Mouse (Mus musculus): ENCODE data around the gene Srp68.
"Not testable (repeated sequence)": the region's sequence is repeated elsewhere in the genome, so short reads cannot be mapped to it uniquely, and the experiment has no call there.

Srp68 gene

DNA sequence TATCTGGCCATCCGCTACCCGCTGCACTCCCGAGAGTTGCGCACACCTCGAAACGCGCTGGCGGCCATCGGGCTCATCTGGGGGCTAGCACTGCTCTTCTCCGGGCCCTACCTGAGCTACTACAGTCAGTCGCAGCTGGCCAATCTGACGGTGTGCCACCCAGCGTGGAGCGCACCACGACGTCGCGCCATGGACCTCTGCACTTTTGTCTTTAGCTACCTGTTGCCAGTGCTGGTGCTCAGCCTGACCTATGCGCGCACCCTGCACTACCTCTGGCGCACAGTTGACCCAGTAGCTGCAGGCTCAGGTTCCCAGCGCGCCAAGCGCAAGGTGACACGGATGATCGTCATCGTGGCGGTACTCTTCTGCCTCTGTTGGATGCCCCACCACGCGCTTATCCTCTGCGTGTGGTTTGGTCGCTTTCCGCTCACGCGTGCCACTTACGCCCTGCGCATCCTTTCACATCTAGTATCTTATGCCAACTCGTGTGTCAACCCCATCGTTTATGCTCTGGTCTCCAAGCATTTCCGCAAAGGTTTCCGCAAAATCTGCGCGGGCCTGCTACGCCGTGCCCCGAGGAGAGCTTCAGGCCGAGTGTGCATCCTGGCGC is 9.0 kb upstream of the Srp68 start:
- no peak for DNase-seq (ENCODE audit: low read depth, low spot score)

DNA sequence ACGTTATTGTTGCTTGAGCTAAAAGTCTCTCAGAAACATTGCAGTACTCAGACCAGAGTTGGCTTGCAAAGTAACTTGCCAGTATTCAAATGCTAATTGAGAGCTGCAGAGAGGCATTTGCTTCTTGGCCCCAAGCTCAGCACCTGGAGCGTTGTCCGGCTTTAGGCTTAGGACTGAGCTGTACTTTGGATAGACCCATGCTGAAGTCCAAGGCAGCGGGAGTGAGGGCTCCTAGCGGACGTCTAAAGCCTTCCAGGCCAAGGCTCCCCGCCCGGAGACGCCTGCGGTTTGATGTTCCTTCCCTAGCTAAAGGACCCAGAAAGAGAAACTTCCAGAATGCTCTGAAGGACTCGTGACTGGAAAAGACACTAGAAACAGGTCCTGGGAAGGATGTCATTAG is 8.1 kb upstream of the Srp68 start:
- DNase-seq (ENCODE audit: low read depth, low spot score) = no peak

GRCm38 (mm10) chr11:116281671-116282070 is 7.7 kb upstream of the Srp68 start:
- no peak for DNase-seq (ENCODE audit: low read depth, low spot score)

- no peak for DNase-seq (ENCODE audit: low read depth, low spot score)
Observed at GRCm38 (mm10) chr11:116280751-116281663, 7.0 kb upstream of the Srp68 start, which contains the start of gene Galr2. Gene Galr2, plus strand, starts transcription at chr11:116280939.

- DNase-seq (ENCODE audit: low read depth, low spot score) = not testable (repeated sequence)
Observed at GRCm38 (mm10) chr11:116277184-116277583, 3.2 kb upstream of the Srp68 start.

- no peak for DNase-seq (ENCODE audit: low read depth, low spot score)
Observed at GRCm38 (mm10) chr11:116273469-116274044, 460 bp downstream of the Srp68 start.

GRCm38 (mm10) chr11:116272589-116273468 is 1.2 kb downstream of the Srp68 start:
- DNase-seq (ENCODE audit: low read depth, low spot score) = no peak

GRCm38 (mm10) chr11:116269560-116269959 is 4.5 kb downstream of the Srp68 start:
- no peak for DNase-seq (ENCODE audit: low read depth, low spot score)

DNA sequence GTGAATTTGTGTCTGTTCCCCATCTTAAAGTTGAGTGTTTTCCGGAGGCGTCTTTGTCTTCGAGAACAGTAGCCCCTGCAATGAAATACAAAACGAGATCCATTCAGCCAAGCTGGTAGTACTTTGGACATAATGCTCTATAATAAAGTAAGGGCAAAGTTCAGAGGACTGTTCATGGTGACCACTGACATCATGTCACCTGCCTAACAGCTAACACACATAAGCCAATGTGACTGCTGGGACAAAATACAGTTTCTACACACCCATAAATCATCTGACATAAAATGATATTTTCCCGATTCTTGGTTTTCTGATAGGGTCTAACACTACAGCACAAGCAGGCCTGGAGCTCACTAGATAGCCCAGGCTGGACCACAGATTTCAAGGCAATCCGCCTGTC is 5.7 kb downstream of the Srp68 start:
- DNase-seq (ENCODE audit: low read depth, low spot score) = no peak

DNA sequence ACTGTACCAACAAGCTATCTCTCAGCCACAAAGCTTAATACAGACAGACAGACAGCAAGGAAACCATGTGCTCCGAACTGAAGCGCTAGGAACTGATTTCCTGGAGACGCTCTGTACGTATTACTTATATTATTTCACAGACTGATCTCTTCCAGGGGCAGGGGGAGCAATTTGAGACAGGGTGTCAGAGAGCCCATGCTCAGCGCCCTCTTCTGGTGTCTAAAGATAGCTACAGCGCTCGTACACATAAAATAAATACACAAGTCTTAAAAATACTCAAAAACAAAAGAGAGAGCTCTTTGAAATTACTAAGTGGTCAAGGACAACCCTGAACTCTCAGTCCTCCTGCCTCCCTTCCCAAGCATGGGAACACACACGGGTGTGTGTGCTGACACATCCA is 6.4 kb downstream of the Srp68 start:
- DNase-seq (ENCODE audit: low read depth, low spot score) = no peak

GRCm38 (mm10) chr11:116265850-116266249 is 8.2 kb downstream of the Srp68 start:
- no peak for DNase-seq (ENCODE audit: low read depth, low spot score)

DNA sequence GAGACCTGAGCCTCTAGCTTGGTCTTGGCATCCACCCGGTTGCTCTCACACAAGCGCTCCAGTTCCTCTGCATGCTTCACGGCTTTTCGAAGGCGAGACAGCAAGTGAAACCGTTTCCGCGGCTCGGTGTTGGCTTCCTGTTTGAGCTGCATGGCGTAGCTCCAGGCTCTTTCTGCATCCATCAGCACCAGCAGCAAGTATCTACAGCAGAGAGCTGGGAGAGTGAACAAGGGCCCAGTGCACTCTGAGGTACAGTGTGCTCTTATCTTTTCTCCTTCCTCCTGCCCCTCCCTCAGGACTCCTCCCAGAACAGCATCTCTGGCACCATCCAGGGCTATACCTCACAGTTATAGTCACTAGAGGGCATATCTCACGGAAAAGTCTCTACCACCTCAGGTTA is 8.7 kb downstream of the Srp68 start:
- DNase-seq (ENCODE audit: low read depth, low spot score) = no peak

- no peak for DNase-seq (ENCODE audit: low read depth, low spot score)
Observed at GRCm38 (mm10) chr11:116260259-116260658, 13.8 kb downstream of the Srp68 start.

DNA sequence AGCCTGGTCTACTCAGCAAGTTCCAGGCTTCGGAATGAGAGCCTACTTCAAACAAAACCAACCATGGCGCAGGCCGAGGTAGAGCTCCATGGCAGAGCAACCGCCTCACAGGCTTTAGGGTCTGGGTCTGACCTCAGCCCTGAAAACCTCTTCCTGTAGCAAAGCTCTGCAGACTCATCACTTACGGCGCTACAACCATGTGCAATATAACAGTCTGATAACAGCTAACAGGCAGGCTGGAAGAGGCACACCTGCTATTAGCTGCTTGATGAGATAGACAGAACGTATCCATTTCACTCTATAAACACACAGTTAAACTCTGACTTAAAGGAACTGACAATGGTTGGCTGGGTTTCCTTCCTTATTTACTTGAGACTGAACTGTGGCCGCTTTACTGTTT is 14.6 kb downstream of the Srp68 start:
- DNase-seq (ENCODE audit: low read depth, low spot score) = no peak

DNA sequence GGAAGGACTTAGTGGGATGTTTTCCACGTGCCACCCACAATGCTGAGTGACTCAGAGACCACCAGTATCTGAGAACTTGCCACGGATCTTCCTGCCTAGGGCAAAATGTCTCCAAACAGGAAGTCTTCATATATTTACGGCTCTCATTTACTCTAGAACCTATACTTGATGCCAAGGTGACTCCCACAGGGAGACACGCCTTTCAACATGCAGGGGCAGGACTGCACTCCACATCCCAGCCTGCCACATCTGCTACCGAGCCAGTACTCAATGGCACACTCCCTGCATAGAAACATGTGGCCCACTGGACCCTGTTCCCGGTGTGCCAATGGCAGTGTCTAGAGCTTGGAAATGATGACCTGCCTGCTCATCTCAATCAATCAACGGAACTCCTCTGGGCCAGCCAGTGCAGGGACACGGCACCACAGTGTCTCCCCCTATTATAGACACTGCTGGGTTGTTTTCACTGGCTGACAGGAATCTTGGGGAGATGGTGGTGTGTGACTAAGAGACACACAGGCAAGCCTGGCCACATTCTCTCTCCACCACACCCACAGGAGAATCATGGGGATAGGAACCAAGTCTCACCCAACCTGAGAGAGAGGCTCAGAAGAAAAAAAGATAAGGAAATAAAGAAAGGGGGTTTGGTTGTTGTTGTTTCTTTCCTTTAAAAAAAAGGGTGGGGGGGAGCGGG is 17.9 kb downstream of the Srp68 start:
- DNase-seq (ENCODE audit: low read depth, low spot score) = no peak

DNA sequence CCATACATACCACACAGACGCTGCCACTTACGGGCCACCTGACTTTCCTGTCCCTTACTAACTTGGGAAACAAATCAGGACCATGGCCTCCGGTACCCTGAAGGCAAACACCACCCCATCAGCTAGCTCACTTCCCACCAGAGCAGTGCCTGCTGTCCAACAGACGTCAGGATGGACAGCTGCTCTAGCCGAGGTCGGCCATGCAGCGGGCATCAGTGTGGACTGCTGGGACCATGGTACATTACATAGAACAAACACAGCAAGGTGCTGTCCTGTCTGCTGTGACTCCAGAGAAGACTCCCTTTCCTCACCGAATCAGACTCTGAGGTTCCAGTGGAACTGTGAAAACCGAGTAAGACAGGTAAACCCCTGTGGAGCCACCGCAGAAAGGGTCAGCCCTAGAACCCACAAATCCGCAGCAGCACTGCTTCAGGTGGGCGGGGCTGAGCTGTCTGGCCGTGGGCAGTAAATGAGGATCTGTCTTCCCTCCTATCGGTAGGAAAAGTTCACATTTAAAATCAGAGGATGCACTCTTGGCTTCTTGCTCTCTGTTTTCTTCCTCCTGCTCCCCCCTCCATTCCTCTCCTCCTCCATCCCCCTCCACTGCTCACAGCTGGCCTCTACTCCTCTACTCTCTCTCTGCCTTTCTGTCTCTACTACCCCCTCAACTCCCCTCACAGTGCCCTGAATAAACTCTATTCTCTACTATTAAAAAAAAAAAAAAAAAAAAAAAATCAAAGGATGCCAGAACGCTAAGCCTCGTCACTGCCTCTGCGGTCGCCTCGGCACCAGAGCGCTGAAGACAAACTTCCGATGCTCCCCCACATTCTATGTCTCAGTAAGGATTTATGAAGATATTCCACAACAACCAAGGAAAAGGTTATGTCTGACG is 18.7 kb downstream of the Srp68 start:
- no peak for DNase-seq (ENCODE audit: low read depth, low spot score)

DNA sequence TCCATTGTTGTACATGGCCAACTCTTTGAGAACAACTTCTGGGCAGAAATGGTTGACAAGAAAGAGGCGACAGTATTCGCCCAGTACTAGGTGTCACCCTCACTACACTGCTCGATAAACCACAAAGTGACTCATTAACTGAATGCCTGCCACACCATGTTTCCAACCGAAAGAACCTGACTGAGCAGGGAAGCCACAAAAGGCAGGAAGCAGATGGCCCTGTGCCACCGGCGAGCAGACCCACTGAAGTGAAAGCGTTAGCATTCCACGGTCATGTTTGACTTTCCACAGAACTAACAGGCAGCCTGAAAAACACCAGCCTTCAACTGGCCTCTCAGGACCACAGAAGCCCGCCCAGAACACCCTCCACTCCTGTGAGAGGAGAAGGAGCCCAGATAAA is 19.4 kb downstream of the Srp68 start:
- no peak for DNase-seq (ENCODE audit: low read depth, low spot score)

GRCm38 (mm10) chr11:116253076-116253600 is 20.9 kb downstream of the Srp68 start:
- DNase-seq (ENCODE audit: low read depth, low spot score) = no peak

- DNase-seq (ENCODE audit: low read depth, low spot score) = no peak
Observed at GRCm38 (mm10) chr11:116250898-116251297, 23.1 kb downstream of the Srp68 start.
